11 mouse cellular contexts compared by ENCODE assay signal in the genomic region with DNA sequence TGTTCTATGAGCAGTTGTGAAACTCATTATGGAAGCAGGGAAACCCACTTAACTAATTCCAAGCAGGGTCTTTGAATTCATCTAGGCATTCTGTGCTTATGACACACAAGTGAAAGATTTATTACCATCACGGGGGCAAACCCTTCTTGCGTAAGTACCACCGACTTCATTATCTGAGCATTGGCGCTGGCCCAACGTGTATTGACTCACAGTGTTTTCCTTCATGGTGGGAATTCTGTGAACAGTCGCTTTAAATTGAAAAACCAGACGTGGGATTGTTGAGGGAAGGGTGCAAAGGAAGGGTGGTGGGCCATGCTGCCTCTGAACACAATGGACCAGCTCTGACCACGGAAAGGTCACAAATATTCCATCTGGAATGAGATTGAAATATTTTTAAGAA. TPM values are rescaled to one million over a fixed set of nuclear protein-coding genes. Genes with fewer than 3 reads are reported as not detected.
A peak's percentile ranks its signal among the peaks of the same experiment; 100 is the strongest.
DNase-seq lines count a peak whose midpoint lies in the region; ATAC-seq and TF ChIP-seq lines count a peak whose summit lies in the region.
"Had no signal": no experiment of that assay in that cellular context is flagged by ENCODE, and none has a peak within 500 bp of the region (broad histone marks: within the 10 kb centered on the region; RNA-seq: fewer than 3 reads in every experiment).

No protein-coding gene starts in this region.

- peak; percentile 47 for DNase-seq in adrenal gland, adult 2 months
- no peak for DNase-seq in adrenal gland, adult 8-10 months
- peak; percentile 24 to 33 for DNase-seq in lung, adult 18-20 months
- no peak for DNase-seq in lung, adult 2 months
- DNase-seq in embryo, embryonic 10.5 days (ENCODE audit: low spot score): peak; percentile 27
- peak; percentile 8 for DNase-seq in lung, postnatal 25 days (ENCODE audit: low spot score)
- no peak for DNase-seq in right cerebral cortex, postnatal 36 days (ENCODE audit: low spot score in 2 of 2)
- DNase-seq: cerebellum, postnatal 14 days; thymus, adult 18-20 months had no signal

- no peak for ATAC-seq in erythroblast, adult 5-6 weeks (replicated peaks; ENCODE audit: low FRiP score, poor library complexity, severe bottlenecking)
- ATAC-seq: intestine, embryonic 15.5 days had no signal

- 34% methylated on average over 8 of the region's 8 CpGs for WGBS in lung, adult 2 months

- H3K4me1 ChIP-seq in lung, adult 2 months (ENCODE audit: control insufficient read depth, insufficient read depth, low read length): no peaks in the 10 kb centered on the region

- TF ChIP-seq POLR2A in lung, adult 2 months (IDR thresholded peaks at IDR 0.05; ENCODE audit: borderline replicate concordance, extremely low read depth, low read depth, low read length): no peak

- H3K4me3 ChIP-seq in lung, adult 2 months (replicated peaks; ENCODE audit: extremely low read depth, low read depth, low read length): no peak overlapping the region
- H3K4me3 ChIP-seq: intestine, embryonic 15.5 days had no signal

- no peak for TF ChIP-seq CTCF in lung, adult 2 months (IDR thresholded peaks at IDR 0.05; ENCODE audit: insufficient read depth, low read length)

RNA-seq across cellular contexts. Expression of a gene that starts 55.9 kb away (rescaled TPM):
- under 1 TPM; 0.52 to 0.86 TPM for total RNA-seq in adrenal gland, adult 2 months (2021)
- polyA plus RNA-seq in adrenal gland, adult 2 months (2012; rRNA removed): 0.47 and 0.68 TPM in 2 replicates
- 1 to 10 TPM in 1 of 4 experiments, under 1 TPM in 3; 0.23 to 1.1 (median 0.83) TPM for total RNA-seq in adrenal gland, adult 8-10 months (2022)
- polyA plus RNA-seq in lung, adult 2 months (2012; rRNA removed): 1.4 and 1.9 TPM in 2 replicates
- total RNA-seq in erythroblast, adult 5-6 weeks (2015; ENCODE audit: low replicate concordance): not detected in 2 replicates
- not detected in 2 replicates for total RNA-seq in erythroblast, adult 5-6 weeks (2017; ENCODE audit: low replicate concordance)

Comparison
In these comparisons a context has a peak if more than half of its experiments do, and no peak if none do; other contexts are left out.
1. DNase-seq: peak in adrenal gland, adult 2 months (single experiment), lung, adult 18-20 months (2 of 2), embryo, embryonic 10.5 days (single experiment) and lung, postnatal 25 days (single experiment); none in adrenal gland, adult 8-10 months (single experiment), lung, adult 2 months (single experiment) and right cerebral cortex, postnatal 36 days (0 of 2).